Mouse (Mus musculus): Measurements from ENCODE around the gene Traf7. TPM values are rescaled to one million over a fixed set of nuclear protein-coding genes. Genes with fewer than 3 reads are reported as not detected.

Gene Traf7
- polyA plus RNA-seq (2014; fragmentation: Illumina TruSeq; extraction: RNeasy Lipid Tissue Mini Kit (QIAGEN cat#74804); ENCODE audit: low read depth, low replicate concordance) = 3.5 TPM

GRCm38 (mm10) chr17:24527723-24528559, at the start of gene Traf7:
TSS of gene Traf7 (minus strand) at chr17:24527938.

DNA sequence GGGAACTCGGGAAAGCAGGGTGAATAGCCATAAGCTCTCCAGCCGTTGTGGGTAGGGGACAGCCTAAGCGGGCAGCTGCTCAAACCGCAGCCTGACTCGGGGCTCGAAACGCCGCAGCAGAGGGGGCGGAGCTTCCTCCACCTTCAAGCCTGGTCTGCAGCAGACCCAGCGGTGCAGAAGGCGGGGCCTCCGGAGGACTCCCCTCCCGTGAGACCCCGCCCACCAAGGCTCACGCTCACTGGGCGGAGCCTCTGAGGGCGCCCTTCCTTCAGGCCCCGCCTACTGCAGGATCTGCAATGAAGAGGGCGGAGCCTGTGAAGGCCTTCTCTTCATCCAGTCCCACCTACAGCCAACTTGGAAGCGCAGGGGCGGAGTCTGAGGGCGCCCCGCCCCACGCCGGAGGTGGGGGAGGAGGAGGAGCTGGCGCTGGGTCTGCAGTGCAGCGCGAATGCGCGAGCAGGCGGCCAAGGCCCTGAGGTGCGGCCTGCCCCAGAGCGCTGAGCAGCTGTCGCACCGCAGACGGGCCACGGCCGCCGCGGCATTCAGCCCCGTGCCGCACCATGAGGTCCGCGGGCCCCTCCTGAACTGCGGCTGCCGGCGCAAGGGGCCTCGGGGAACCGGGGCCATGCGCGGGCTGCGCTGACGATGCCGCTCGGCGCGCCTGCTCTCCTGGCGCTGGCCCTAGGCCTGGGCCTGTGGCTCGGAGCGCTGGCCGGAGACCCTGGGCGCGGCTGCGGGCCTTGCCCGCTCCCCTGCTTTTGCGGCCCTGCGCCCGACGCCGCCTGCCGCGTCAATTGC, 22.1 kb upstream of the Traf7 start, which contains the start of gene Pkd1:
TSS of gene Pkd1 (plus strand) at position 217 of the 798 bp plus-strand sequence.

GRCm38 (mm10) chr17:24534160-24534718, 6.5 kb upstream of the Traf7 start, which contains the start of gene Rab26:
TSS of gene Rab26 (minus strand) at chr17:24534210.

DNA sequence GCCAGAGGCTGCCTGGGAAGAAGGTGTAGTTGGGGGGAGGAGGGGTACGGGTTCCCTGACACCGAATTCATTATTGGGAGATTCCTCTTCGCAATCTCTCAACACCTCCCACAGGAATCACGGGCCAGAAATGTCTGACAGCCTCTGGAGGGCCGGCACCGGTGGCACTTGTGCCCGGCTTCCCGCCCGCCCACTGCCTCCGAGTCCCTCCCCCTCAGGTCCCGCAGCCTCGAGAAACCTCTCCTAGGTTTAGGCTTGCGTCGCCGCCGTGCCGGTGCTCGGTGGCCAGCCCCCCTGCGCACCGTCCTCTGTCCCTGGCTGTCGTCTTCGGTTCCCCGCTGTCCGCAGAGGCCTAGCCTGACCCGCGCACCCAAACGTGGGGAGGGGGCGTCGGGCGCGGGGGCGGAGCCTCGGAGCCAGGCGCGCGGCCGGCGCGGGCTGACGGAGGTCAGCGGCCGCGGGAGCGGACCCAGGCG, 39.5 kb downstream of the Traf7 start, which contains the start of gene Caskin1:
TSS of gene Caskin1 (plus strand) at position 416 of the 476 bp plus-strand sequence.

GRCm38 (mm10) chr17:24478663-24479380, 48.9 kb downstream of the Traf7 start, which contains the start of gene Mlst8:
TSS of gene Mlst8 (minus strand) at chr17:24479078.

DNA sequence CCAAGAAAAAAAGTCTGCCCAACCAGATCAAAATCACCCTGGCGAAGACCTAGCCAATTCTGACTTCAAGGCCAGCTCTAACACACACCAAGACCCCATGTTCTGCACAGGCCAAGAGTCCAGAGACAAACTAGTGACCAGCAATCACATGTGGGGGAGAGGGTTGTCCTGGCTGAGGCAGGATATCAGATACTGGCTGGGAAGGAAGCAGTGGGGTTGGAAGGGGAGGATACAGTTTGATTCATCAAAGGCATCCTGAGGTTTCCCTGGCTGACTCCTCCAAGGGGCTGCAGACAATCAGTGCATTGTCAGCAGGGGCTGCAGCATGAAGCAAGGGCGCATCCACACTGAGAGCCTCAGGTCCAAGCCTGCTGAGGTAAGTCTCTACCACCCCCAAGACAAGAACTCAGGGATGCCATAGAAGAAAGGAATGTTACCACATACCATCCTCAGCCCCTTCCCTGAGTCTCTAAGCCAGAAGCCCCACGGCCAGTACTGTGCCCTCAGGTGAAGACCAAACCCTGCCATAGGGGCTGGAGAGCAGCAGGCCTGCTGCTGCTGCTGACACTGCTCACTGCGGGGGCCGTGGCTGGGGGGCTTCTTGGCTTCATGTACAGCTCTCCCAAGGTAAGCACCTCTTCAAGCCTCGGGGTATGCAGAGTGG, 54.0 kb downstream of the Traf7 start, which contains the start of gene Bricd5:
TSS of gene Bricd5 (plus strand) at position 273 of the 664 bp plus-strand sequence.

DNA sequence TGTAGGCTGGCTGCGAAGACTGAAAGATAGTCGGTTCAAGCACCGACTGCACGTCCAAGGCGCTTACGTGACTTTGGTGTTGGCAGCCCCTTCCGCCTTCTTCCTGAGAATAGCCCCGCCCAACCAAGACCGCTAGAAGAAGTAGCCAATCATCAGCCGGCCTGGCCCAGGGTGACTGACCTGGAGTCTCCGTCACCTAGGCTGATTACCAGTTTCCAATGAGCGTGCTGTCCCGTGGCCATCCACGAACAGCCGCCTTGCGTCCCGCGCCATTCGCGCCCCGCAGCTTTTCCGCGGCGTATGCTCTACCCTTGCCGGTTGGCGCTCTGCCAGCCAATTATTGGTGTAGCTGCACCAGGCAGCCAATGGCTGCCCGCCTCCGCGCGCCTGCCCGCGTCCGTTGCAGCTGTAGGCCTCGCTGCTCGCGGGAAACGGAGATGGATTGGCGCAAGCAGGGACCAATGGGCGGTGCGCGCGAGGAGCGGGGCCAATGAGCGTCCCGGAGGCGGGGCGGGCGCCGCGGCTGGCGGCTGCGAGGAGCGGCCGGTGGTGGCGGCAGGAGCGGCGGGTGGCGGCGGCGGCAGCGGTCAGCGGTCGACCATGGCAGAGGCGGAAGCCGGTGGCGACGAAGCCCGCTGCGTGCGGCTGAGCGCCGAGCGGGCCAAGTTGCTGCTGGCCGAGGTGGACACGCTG, 57.7 kb downstream of the Traf7 start, which contains the start of the genes E4f1 and Pgp:
TSS of gene E4f1 (minus strand) at position 404 of the 693 bp plus-strand sequence.
TSS of gene Pgp (plus strand) at position 483 of the 693 bp plus-strand sequence.

Other genes starting within 250 kb of the Traf7 start
- gene Abca17, start 176.9 kb downstream of the Traf7 start, polyA plus RNA-seq (2014; fragmentation: Illumina TruSeq; extraction: RNeasy Lipid Tissue Mini Kit (QIAGEN cat#74804); ENCODE audit: low read depth, low replicate concordance) = not detected
- gene Abca3, start 176.0 kb downstream of the Traf7 start, polyA plus RNA-seq (2014; fragmentation: Illumina TruSeq; extraction: RNeasy Lipid Tissue Mini Kit (QIAGEN cat#74804); ENCODE audit: low read depth, low replicate concordance) = 8.9 TPM
- 19.3 TPM for gene Rnps1, start 113.4 kb downstream of the Traf7 start, polyA plus RNA-seq (2014; fragmentation: Illumina TruSeq; extraction: RNeasy Lipid Tissue Mini Kit (QIAGEN cat#74804); ENCODE audit: low read depth, low replicate concordance)
- 61.8 TPM for gene Eci1, start 101.3 kb downstream of the Traf7 start, polyA plus RNA-seq (2014; fragmentation: Illumina TruSeq; extraction: RNeasy Lipid Tissue Mini Kit (QIAGEN cat#74804); ENCODE audit: low read depth, low replicate concordance)
- gene Dnase1l2, start 84.8 kb downstream of the Traf7 start, polyA plus RNA-seq (2014; fragmentation: Illumina TruSeq; extraction: RNeasy Lipid Tissue Mini Kit (QIAGEN cat#74804); ENCODE audit: low read depth, low replicate concordance) = not detected
- gene E4f1, start 57.6 kb downstream of the Traf7 start, polyA plus RNA-seq (2014; fragmentation: Illumina TruSeq; extraction: RNeasy Lipid Tissue Mini Kit (QIAGEN cat#74804); ENCODE audit: low read depth, low replicate concordance) = 0.37 TPM
- 6.5 TPM for gene Pgp, start 57.5 kb downstream of the Traf7 start, polyA plus RNA-seq (2014; fragmentation: Illumina TruSeq; extraction: RNeasy Lipid Tissue Mini Kit (QIAGEN cat#74804); ENCODE audit: low read depth, low replicate concordance)
- not detected for gene Bricd5, start 54.1 kb downstream of the Traf7 start, polyA plus RNA-seq (2014; fragmentation: Illumina TruSeq; extraction: RNeasy Lipid Tissue Mini Kit (QIAGEN cat#74804); ENCODE audit: low read depth, low replicate concordance)
- 1.8 TPM for gene Mlst8, start 48.9 kb downstream of the Traf7 start, polyA plus RNA-seq (2014; fragmentation: Illumina TruSeq; extraction: RNeasy Lipid Tissue Mini Kit (QIAGEN cat#74804); ENCODE audit: low read depth, low replicate concordance)
- not detected for gene Caskin1, start 39.3 kb downstream of the Traf7 start, polyA plus RNA-seq (2014; fragmentation: Illumina TruSeq; extraction: RNeasy Lipid Tissue Mini Kit (QIAGEN cat#74804); ENCODE audit: low read depth, low replicate concordance)
- gene Rab26, start 6.3 kb upstream of the Traf7 start, polyA plus RNA-seq (2014; fragmentation: Illumina TruSeq; extraction: RNeasy Lipid Tissue Mini Kit (QIAGEN cat#74804); ENCODE audit: low read depth, low replicate concordance) = not detected
- gene Pkd1, start 21.9 kb upstream of the Traf7 start, polyA plus RNA-seq (2014; fragmentation: Illumina TruSeq; extraction: RNeasy Lipid Tissue Mini Kit (QIAGEN cat#74804); ENCODE audit: low read depth, low replicate concordance) = 1.3 TPM
- 7.0 TPM for gene Tsc2, start 104.7 kb upstream of the Traf7 start, polyA plus RNA-seq (2014; fragmentation: Illumina TruSeq; extraction: RNeasy Lipid Tissue Mini Kit (QIAGEN cat#74804); ENCODE audit: low read depth, low replicate concordance)
- 0.50 TPM for gene Nthl1, start 104.7 kb upstream of the Traf7 start, polyA plus RNA-seq (2014; fragmentation: Illumina TruSeq; extraction: RNeasy Lipid Tissue Mini Kit (QIAGEN cat#74804); ENCODE audit: low read depth, low replicate concordance)
- gene Slc9a3r2, start 122.4 kb upstream of the Traf7 start, polyA plus RNA-seq (2014; fragmentation: Illumina TruSeq; extraction: RNeasy Lipid Tissue Mini Kit (QIAGEN cat#74804); ENCODE audit: low read depth, low replicate concordance) = 3.9 TPM
- gene Npw, start 130.5 kb upstream of the Traf7 start, polyA plus RNA-seq (2014; fragmentation: Illumina TruSeq; extraction: RNeasy Lipid Tissue Mini Kit (QIAGEN cat#74804); ENCODE audit: low read depth, low replicate concordance) = not detected
- gene Zfp598, start 141.7 kb upstream of the Traf7 start, polyA plus RNA-seq (2014; fragmentation: Illumina TruSeq; extraction: RNeasy Lipid Tissue Mini Kit (QIAGEN cat#74804); ENCODE audit: low read depth, low replicate concordance) = 3.4 TPM
- not detected for gene Syngr3, start 162.0 kb upstream of the Traf7 start, polyA plus RNA-seq (2014; fragmentation: Illumina TruSeq; extraction: RNeasy Lipid Tissue Mini Kit (QIAGEN cat#74804); ENCODE audit: low read depth, low replicate concordance)
- gene Gfer, start 168.2 kb upstream of the Traf7 start, polyA plus RNA-seq (2014; fragmentation: Illumina TruSeq; extraction: RNeasy Lipid Tissue Mini Kit (QIAGEN cat#74804); ENCODE audit: low read depth, low replicate concordance) = 12.1 TPM
- gene Noxo1, start 168.3 kb upstream of the Traf7 start, polyA plus RNA-seq (2014; fragmentation: Illumina TruSeq; extraction: RNeasy Lipid Tissue Mini Kit (QIAGEN cat#74804); ENCODE audit: low read depth, low replicate concordance) = not detected
- 0.58 TPM for gene Tbl3, start 179.7 kb upstream of the Traf7 start, polyA plus RNA-seq (2014; fragmentation: Illumina TruSeq; extraction: RNeasy Lipid Tissue Mini Kit (QIAGEN cat#74804); ENCODE audit: low read depth, low replicate concordance)
- not detected for gene Rnf151, start 190.1 kb upstream of the Traf7 start, polyA plus RNA-seq (2014; fragmentation: Illumina TruSeq; extraction: RNeasy Lipid Tissue Mini Kit (QIAGEN cat#74804); ENCODE audit: low read depth, low replicate concordance)
- 483 TPM for gene Rps2, start 190.2 kb upstream of the Traf7 start, polyA plus RNA-seq (2014; fragmentation: Illumina TruSeq; extraction: RNeasy Lipid Tissue Mini Kit (QIAGEN cat#74804); ENCODE audit: low read depth, low replicate concordance)
- gene Ndufb10, start 196.5 kb upstream of the Traf7 start, polyA plus RNA-seq (2014; fragmentation: Illumina TruSeq; extraction: RNeasy Lipid Tissue Mini Kit (QIAGEN cat#74804); ENCODE audit: low read depth, low replicate concordance) = 138 TPM
- gene Rpl3l, start 199.9 kb upstream of the Traf7 start, polyA plus RNA-seq (2014; fragmentation: Illumina TruSeq; extraction: RNeasy Lipid Tissue Mini Kit (QIAGEN cat#74804); ENCODE audit: low read depth, low replicate concordance) = not detected
- 93.0 TPM for gene Msrb1, start 208.7 kb upstream of the Traf7 start, polyA plus RNA-seq (2014; fragmentation: Illumina TruSeq; extraction: RNeasy Lipid Tissue Mini Kit (QIAGEN cat#74804); ENCODE audit: low read depth, low replicate concordance)
- not detected for gene Hs3st6, start 225.1 kb upstream of the Traf7 start, polyA plus RNA-seq (2014; fragmentation: Illumina TruSeq; extraction: RNeasy Lipid Tissue Mini Kit (QIAGEN cat#74804); ENCODE audit: low read depth, low replicate concordance)

Measured in liver, adult 10 weeks (tissue).